Mouse (Mus musculus): ENCODE data around the gene Tmem159. TPM values are rescaled to one million over a fixed set of nuclear protein-coding genes. Genes with fewer than 3 reads are reported as not detected.

Gene Tmem159
- polyA plus RNA-seq (2012; rRNA removed), result 5.7 TPM in 2 replicates

DNA sequence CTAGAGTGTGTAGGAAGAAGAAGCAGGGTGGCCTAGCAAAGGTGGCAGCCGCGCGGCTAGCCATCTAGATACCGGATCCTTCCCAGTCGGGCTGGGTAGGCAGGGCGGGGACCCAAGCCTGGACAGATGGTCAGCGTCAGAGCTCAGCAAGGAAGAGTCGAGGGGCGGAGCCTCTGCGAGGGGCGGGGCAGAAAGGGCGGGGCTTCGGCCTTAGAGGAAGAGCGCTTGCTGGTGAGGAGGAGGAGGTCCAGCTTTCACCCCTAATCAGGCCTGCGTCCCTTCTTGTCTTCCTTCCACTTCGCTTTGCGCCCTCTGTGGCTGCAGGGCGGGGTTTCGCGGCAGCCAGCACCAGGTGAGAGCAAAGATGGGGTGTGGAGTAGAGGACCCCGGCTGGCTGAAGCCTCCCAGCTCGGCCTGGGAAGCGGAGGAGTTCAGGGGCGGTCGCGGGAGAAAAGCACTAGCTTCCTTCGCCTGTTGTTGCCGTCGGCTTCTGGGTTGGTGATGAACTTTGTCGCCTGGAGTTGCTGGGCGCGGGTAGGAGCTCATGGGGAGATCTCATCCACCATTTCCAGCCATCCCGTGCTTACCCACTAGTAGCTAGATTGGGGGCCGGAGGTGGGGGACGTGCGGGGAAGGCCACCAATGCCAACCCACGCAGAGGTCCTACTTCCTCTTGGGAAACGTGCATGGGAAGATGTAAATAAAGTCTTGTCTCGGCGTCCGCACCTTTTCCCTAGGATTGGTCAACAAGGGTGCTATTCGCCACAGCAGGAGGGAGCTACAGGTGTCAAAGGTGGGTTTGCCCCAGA is at the start of gene Tmem159:
TSS of gene Tmem159 (plus strand) at position 190 of the 809 bp plus-strand sequence.
- peak in 1 of 2 experiments; percentile 44 for DNase-seq (ENCODE audit: low read depth in 1 of 2, low spot score in 2 of 2)
- WGBS, result 2% methylated on average over 42 of the region's 42 CpGs
- Histone ChIP-seq H3K27ac (ENCODE audit: insufficient read depth, low read length) (peak within 1 kb of the TSS; percentile 52; the same call in 1 of the 2 replicates), H3K4me3 (ENCODE audit: extremely low read depth, insufficient read depth, insufficient read length) (peak within 1 kb of the TSS; percentile 66), H3K27me3 (ENCODE audit: control insufficient read depth, insufficient read depth, low read length) (no peaks in the 10 kb centered on the region), H3K4me1 (ENCODE audit: control insufficient read depth, insufficient read depth, insufficient read length) (no peaks in the 10 kb centered on the region), H3K36me3 (ENCODE audit: control insufficient read depth, insufficient read depth, low read length) (no peaks in the 10 kb centered on the region)
- TF ChIP-seq POLR2A (IDR thresholded peaks at IDR 0.05; ENCODE audit: low read depth, low read length), result no peak
- no peak for TF ChIP-seq CTCF (IDR thresholded peaks at IDR 0.05; ENCODE audit: extremely low read depth, insufficient read depth, insufficient read length, insufficient replicate concordance)

DNA sequence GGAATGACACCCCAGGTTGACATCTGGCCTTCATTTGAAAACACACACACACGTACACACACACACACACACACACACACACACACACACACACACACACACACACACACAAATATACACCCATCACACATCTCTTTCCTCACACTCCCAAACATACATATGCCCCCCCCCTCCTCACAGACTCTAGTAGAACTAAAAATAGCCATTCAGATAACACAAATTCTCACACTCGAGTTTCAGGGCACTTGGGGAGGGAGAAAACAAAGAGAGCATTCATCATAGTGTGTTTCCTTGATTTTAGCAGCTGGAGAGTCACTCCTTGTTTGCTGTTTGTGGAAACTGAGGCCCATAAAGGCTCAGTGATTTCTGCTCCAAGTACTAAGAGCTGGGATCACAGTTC is 48.1 kb upstream of the Tmem159 start:
- Histone ChIP-seq H3K27ac (ENCODE audit: insufficient read depth, low read length) (no peak overlapping the region), H3K4me3 (ENCODE audit: extremely low read depth, insufficient read depth, insufficient read length) (no peak overlapping the region), H3K4me1 (ENCODE audit: control insufficient read depth, insufficient read depth, insufficient read length) (no peaks in the 10 kb centered on the region), H3K27me3 (ENCODE audit: control insufficient read depth, insufficient read depth, low read length) (no peaks in the 10 kb centered on the region), H3K36me3 (ENCODE audit: control insufficient read depth, insufficient read depth, low read length) (no peaks in the 10 kb centered on the region)
- WGBS, result 21% methylated on average over 2 of the region's 2 CpGs
- TF ChIP-seq CTCF (IDR thresholded peaks at IDR 0.05; ENCODE audit: extremely low read depth, insufficient read depth, insufficient read length, insufficient replicate concordance), result no peak
- TF ChIP-seq POLR2A (IDR thresholded peaks at IDR 0.05; ENCODE audit: low read depth, low read length), result no peak
- DNase-seq (ENCODE audit: low read depth in 1 of 2, low spot score in 2 of 2), result no peak

DNA sequence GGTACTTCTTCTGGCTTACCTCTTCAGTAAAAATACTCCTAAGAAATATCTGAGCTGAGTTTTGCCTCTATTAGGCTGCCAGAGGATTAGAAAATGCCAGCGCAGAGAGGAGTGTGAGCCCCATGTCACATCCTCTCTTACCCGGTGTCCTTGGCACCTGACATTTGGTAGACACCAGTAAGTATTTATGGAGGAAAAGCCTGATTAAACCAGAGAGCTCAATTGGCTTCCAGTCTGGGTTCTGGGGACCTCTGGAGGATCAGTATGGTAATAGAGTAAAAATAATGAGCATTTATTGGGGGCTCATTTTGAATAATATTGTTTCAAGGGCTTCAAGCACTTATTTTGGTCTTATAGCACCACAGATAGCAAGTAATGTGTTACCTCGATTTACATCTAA is 46.7 kb upstream of the Tmem159 start:
- Histone ChIP-seq H3K4me1 (ENCODE audit: control insufficient read depth, insufficient read depth, insufficient read length) (no peaks in the 10 kb centered on the region), H3K27me3 (ENCODE audit: control insufficient read depth, insufficient read depth, low read length) (no peaks in the 10 kb centered on the region), H3K27ac (ENCODE audit: insufficient read depth, low read length) (no peak overlapping the region), H3K4me3 (ENCODE audit: extremely low read depth, insufficient read depth, insufficient read length) (no peak overlapping the region), H3K36me3 (ENCODE audit: control insufficient read depth, insufficient read depth, low read length) (no peaks in the 10 kb centered on the region)
- DNase-seq (ENCODE audit: low read depth in 1 of 2, low spot score in 2 of 2), result no peak
- TF ChIP-seq POLR2A (IDR thresholded peaks at IDR 0.05; ENCODE audit: low read depth, low read length), result no peak
- TF ChIP-seq CTCF (IDR thresholded peaks at IDR 0.05; ENCODE audit: extremely low read depth, insufficient read depth, insufficient read length, insufficient replicate concordance), result no peak
- 80% methylated on average over 3 of the region's 3 CpGs for WGBS

DNA sequence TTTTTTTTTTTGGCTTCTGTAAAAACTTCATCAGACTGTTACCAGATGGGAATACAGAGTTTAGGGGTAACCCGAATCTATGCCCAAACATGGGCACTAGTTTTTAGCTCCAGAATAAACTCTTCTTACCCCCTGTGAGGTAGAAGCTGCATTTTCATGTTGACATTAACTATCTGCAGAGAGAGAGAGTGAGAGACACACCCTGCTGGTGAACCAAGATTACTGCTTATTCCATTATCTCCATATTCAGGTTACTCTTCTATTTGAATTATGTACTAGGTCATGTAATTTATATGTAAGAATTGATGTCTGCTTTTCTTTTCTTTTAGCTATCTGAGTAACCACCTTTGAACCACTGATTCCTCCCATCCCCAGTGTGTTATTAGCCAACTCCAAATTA is 38.1 kb upstream of the Tmem159 start:
- no peaks in the 10 kb centered on the region for H3K36me3 ChIP-seq (ENCODE audit: control insufficient read depth, insufficient read depth, low read length)
- no peak for DNase-seq (ENCODE audit: low read depth in 1 of 2, low spot score in 2 of 2)
- WGBS, result 84% methylated on average over 1 of the region's 1 CpGs
- no peak overlapping the region for H3K27ac ChIP-seq (ENCODE audit: insufficient read depth, low read length)
- no peaks in the 10 kb centered on the region for H3K27me3 ChIP-seq (ENCODE audit: control insufficient read depth, insufficient read depth, low read length)
- no peak overlapping the region for H3K4me3 ChIP-seq (ENCODE audit: extremely low read depth, insufficient read depth, insufficient read length)
- H3K4me1 ChIP-seq (ENCODE audit: control insufficient read depth, insufficient read depth, insufficient read length), result no peaks in the 10 kb centered on the region
- TF ChIP-seq CTCF (IDR thresholded peaks at IDR 0.05; ENCODE audit: extremely low read depth, insufficient read depth, insufficient read length, insufficient replicate concordance) (no peak), POLR2A (IDR thresholded peaks at IDR 0.05; ENCODE audit: low read depth, low read length) (no peak)

DNA sequence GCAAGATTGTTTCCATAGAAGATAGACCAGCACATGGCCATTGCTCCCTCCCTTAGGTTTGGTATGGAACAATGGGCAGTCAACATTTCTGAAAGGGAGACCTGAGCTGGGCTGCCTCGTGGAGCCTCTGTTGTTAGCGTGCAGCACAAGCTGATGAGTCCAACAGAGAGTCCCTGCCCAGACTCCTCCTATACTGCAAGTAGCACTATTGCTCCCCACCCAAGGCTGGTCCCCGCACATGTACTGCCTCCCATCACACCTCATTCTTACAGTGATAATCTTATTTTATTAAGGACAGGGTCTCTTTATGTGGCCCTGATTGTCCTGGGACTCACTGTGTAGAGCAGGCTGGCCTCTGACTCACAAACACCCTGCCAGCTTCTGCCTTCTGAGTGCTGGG is 34.0 kb upstream of the Tmem159 start:
- TF ChIP-seq CTCF (IDR thresholded peaks at IDR 0.05; ENCODE audit: extremely low read depth, insufficient read depth, insufficient read length, insufficient replicate concordance), result no peak
- TF ChIP-seq POLR2A (IDR thresholded peaks at IDR 0.05; ENCODE audit: low read depth, low read length), result no peak
- Histone ChIP-seq H3K27me3 (ENCODE audit: control insufficient read depth, insufficient read depth, low read length) (no peaks in the 10 kb centered on the region), H3K4me1 (ENCODE audit: control insufficient read depth, insufficient read depth, insufficient read length) (no peaks in the 10 kb centered on the region), H3K36me3 (ENCODE audit: control insufficient read depth, insufficient read depth, low read length) (no peaks in the 10 kb centered on the region), H3K4me3 (ENCODE audit: extremely low read depth, insufficient read depth, insufficient read length) (no peak overlapping the region), H3K27ac (ENCODE audit: insufficient read depth, low read length) (no peak overlapping the region)
- no peak for DNase-seq (ENCODE audit: low read depth in 1 of 2, low spot score in 2 of 2)
- WGBS, result 74% methylated on average over 3 of the region's 3 CpGs

DNA sequence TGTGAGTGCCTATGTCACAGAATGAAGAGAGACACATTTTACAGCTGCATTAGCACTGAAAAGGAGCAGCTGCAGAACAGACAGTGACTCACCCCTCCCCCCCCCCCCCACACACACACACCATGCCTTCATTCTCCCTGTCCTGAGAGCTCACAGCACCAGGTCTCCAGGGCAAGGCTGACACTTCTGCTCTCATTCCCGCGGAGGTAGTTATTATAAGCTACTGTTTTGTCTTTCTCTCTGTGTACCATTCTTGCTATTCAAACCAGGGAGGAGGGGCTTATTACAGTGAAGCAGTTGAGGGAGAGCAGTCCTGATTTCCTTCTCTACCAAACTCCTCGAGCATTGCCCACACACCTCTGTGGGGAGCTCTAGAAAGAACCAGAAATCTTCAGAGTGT is 33.0 kb upstream of the Tmem159 start:
- no peaks in the 10 kb centered on the region for H3K36me3 ChIP-seq (ENCODE audit: control insufficient read depth, insufficient read depth, low read length)
- no peaks in the 10 kb centered on the region for H3K4me1 ChIP-seq (ENCODE audit: control insufficient read depth, insufficient read depth, insufficient read length)
- TF ChIP-seq POLR2A (IDR thresholded peaks at IDR 0.05; ENCODE audit: low read depth, low read length) (no peak), CTCF (IDR thresholded peaks at IDR 0.05; ENCODE audit: extremely low read depth, insufficient read depth, insufficient read length, insufficient replicate concordance) (no peak)
- H3K4me3 ChIP-seq (ENCODE audit: extremely low read depth, insufficient read depth, insufficient read length), result no peak overlapping the region
- H3K27me3 ChIP-seq (ENCODE audit: control insufficient read depth, insufficient read depth, low read length), result no peaks in the 10 kb centered on the region
- H3K27ac ChIP-seq (ENCODE audit: insufficient read depth, low read length), result no peak overlapping the region
- no peak for DNase-seq (ENCODE audit: low read depth in 1 of 2, low spot score in 2 of 2)
- WGBS, result 40% methylated on average over 3 of the region's 3 CpGs

DNA sequence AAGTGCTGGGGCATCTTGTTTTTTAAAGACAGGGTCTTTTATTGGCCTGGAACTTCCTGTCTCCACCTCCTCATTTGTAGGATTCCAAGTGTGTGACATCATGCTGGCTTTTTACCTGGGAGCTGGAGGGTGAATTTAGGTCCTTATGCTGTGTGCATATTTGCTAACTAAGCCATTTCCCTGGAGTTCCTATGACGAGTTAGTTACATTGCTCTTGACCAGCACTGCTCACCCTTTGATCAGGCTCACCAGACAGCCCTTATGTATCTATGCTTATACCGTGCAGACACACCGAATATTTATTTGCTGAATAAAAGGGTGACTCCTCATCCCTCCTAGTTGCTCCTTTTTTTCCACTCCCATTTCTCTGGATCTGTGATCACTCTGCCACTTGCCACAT is 22.0 kb upstream of the Tmem159 start:
- Histone ChIP-seq H3K36me3 (ENCODE audit: control insufficient read depth, insufficient read depth, low read length) (no peaks in the 10 kb centered on the region), H3K27ac (ENCODE audit: insufficient read depth, low read length) (no peak overlapping the region), H3K27me3 (ENCODE audit: control insufficient read depth, insufficient read depth, low read length) (no peaks in the 10 kb centered on the region), H3K4me1 (ENCODE audit: control insufficient read depth, insufficient read depth, insufficient read length) (no peaks in the 10 kb centered on the region), H3K4me3 (ENCODE audit: extremely low read depth, insufficient read depth, insufficient read length) (no peak overlapping the region)
- WGBS, result 77% methylated on average over 3 of the region's 3 CpGs
- no peak for TF ChIP-seq CTCF (IDR thresholded peaks at IDR 0.05; ENCODE audit: extremely low read depth, insufficient read depth, insufficient read length, insufficient replicate concordance)
- TF ChIP-seq POLR2A (IDR thresholded peaks at IDR 0.05; ENCODE audit: low read depth, low read length), result no peak
- no peak for DNase-seq (ENCODE audit: low read depth in 1 of 2, low spot score in 2 of 2)

Data from spleen, adult 2 months (tissue).